ENCODE assay signal across 23 mouse cellular contexts in the genomic region with DNA sequence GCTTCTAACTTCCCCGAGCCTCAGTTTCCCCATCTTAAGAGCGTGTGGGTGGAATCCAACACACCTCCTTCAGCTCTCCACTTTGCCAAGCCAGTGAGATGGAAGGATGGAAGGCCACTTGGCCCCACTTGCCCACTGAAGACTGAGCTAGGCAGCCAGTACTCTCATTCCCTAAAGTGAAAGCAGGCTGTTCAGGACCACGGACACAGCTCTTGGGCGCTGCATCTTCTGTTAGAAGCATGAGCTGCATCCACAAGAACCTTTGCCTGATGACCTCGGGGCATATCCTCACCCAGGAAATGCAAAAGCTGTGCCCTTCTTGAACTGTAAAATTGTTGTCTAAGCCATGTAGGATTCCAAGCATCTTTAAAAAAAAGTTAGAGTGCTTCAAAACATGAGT. TPM values are rescaled to one million over a fixed set of nuclear protein-coding genes. Genes with fewer than 3 reads are reported as not detected.
A peak's percentile ranks its signal among the peaks of the same experiment; 100 is the strongest.
DNase-seq lines count a peak whose midpoint lies in the region; ATAC-seq lines count a peak whose summit lies in the region.
"Had no signal": no experiment of that assay in that cellular context is flagged by ENCODE, and none has a peak within 500 bp of the region (broad histone marks: within the 10 kb centered on the region; RNA-seq: fewer than 3 reads in every experiment).

No protein-coding gene starts in this region.

- no peaks in the 10 kb centered on the region for H3K27me3 ChIP-seq in kidney, embryonic 14.5 days (ENCODE audit: control insufficient read depth, insufficient read depth, low read length)
- H3K27me3 ChIP-seq: embryonic facial prominence, embryonic 15.5 days; hindbrain, embryonic 13.5 days had no signal

- 65% methylated on average over 5 of the region's 5 CpGs for WGBS in kidney, embryonic 14.5 days

- H3K9ac ChIP-seq in kidney, embryonic 14.5 days (ENCODE audit: low read depth, low read length): no peak overlapping the region
- H3K9ac ChIP-seq: embryonic facial prominence, embryonic 15.5 days; hindbrain, embryonic 13.5 days had no signal

- no peak for ATAC-seq in kidney, embryonic 14.5 days (ENCODE audit: low FRiP score, low TSS enrichment)
- ATAC-seq: CD4-positive, CD25-positive, alpha-beta regulatory T cell, adult 4 months; forebrain, embryonic 14.5 days; hindbrain, postnatal 0 days had no signal

- DNase-seq in embryo, embryonic 10 days (ENCODE audit: low spot score): peak; percentile 58
- no peak for DNase-seq in embryo, embryonic 9.5 days (ENCODE audit: extremely low spot score)
- DNase-seq in kidney, postnatal 4 days: peak; percentile 34 to 51
- DNase-seq in ES-CJ7 (ENCODE audit: low read depth, low spot score): peak; percentile 11
- DNase-seq in embryo, embryonic 11 days: peak; percentile 46
- no peak for DNase-seq in right cerebral cortex, postnatal 25 days
- DNase-seq: adrenal gland, adult 2 months; adrenal gland, postnatal 25 days; B cell, adult 2 months; cerebellum, adult 18-20 months; cerebellum, adult 9-11 months; cerebellum, postnatal 36 days; gastrocnemius, postnatal 36 days; heart, adult 11 months had no signal

- H3K4me2 ChIP-seq in kidney, embryonic 14.5 days (replicated peaks; ENCODE audit: low read depth, low read length): no peak overlapping the region
- H3K4me2 ChIP-seq: embryonic facial prominence, embryonic 15.5 days; hindbrain, embryonic 13.5 days had no signal

- no peaks in the 10 kb centered on the region for H3K4me1 ChIP-seq in kidney, embryonic 14.5 days (ENCODE audit: control insufficient read depth, insufficient read depth, low read length)
- H3K4me1 ChIP-seq: embryonic facial prominence, embryonic 15.5 days had no signal

- H3K36me3 ChIP-seq in kidney, embryonic 14.5 days (ENCODE audit: control insufficient read depth, insufficient read depth, low read length): no peaks in the 10 kb centered on the region
- H3K36me3 ChIP-seq: embryonic facial prominence, embryonic 15.5 days; forebrain, embryonic 10.5 days; heart, embryonic 10.5 days; hindbrain, embryonic 13.5 days had no signal

- no peak overlapping the region for H3K27ac ChIP-seq in kidney, embryonic 14.5 days (ENCODE audit: low read depth, low read length)
- H3K27ac ChIP-seq: embryonic facial prominence, embryonic 15.5 days; forebrain, embryonic 10.5 days; heart, embryonic 10.5 days; hindbrain, embryonic 13.5 days; hindbrain, postnatal 0 days had no signal

- no peaks in the 10 kb centered on the region for H3K9me3 ChIP-seq in kidney, embryonic 14.5 days (ENCODE audit: control insufficient read depth, low read length)
- H3K9me3 ChIP-seq: embryonic facial prominence, embryonic 15.5 days; forebrain, embryonic 10.5 days; heart, embryonic 10.5 days; hindbrain, embryonic 13.5 days had no signal

- H3K4me3 ChIP-seq in kidney, embryonic 14.5 days (ENCODE audit: low read length): no peak overlapping the region
- H3K4me3 ChIP-seq: embryonic facial prominence, embryonic 15.5 days; erythroblast, embryonic 14.5 days; forebrain, embryonic 10.5 days; heart, embryonic 10.5 days; hindbrain, embryonic 13.5 days had no signal

RNA-seq across cellular contexts. Expression of a gene that starts 54.0 kb away (rescaled TPM):
- polyA plus RNA-seq in kidney, embryonic 14.5 days (2014; fragmentation: Nextera tagmentation; extraction: Ambion mirVana): 6.4 and 7.1 TPM in 2 replicates

Comparison
In these comparisons a context has a peak if more than half of its experiments do, and no peak if none do; other contexts are left out.
1. DNase-seq: peak in embryo, embryonic 10 days (single experiment), kidney, postnatal 4 days (2 of 2), ES-CJ7 (single experiment) and embryo, embryonic 11 days (single experiment); none in embryo, embryonic 9.5 days (single experiment) and right cerebral cortex, postnatal 25 days (single experiment).